Mouse (Mus musculus) MEL (cell line): ENCODE results near the gene Mmgt2.

Source experiments
- BHLHE40 ChIP-seq: IDR thresholded peaks from 2 replicates; pipeline ENCODE4 v1.6.1; 2012; ENCODE audit warnings: low read depth, mild to moderate bottlenecking, inconsistent platforms, low read length, improper control_type of control experiment, borderline replicate concordance
- CHD1 ChIP-seq: IDR thresholded peaks from 2 replicates; pipeline ENCODE4 v1.6.1; 2012; ENCODE audit warnings: low read depth, mild to moderate bottlenecking, inconsistent platforms, low read length, improper control_type of control experiment
- CTCF ChIP-seq, 3 experiments: IDR thresholded peaks in 2 of 3; conservative IDR thresholded peaks in 1 of 3; 2 replicates each; pipeline ENCODE4 v1.5.1; 2011 to 2012; ENCODE audit warnings: low read length in 3 of 3, low read depth in 2 of 3, mild to moderate bottlenecking in 2 of 3, improper control_type of control experiment in 1 of 3, inconsistent platforms in 1 of 3, mixed read lengths in 1 of 3, moderate library complexity in 1 of 3; ENCODE audit not compliant: control insufficient read depth in 1 of 3, insufficient read depth in 1 of 3, poor library complexity in 1 of 3, severe bottlenecking in 1 of 3
- EP300 ChIP-seq, 2 experiments: IDR thresholded peaks; 2 replicates each; pipeline ENCODE4 v1.6.1; 2011; ENCODE audit warnings: improper control_type of control experiment in 2 of 2, low read length in 2 of 2, low read depth in 1 of 2, mild to moderate bottlenecking in 1 of 2
- ETS1 ChIP-seq: IDR thresholded peaks from 2 replicates; pipeline ENCODE4 v1.6.1; 2012; ENCODE audit warnings: low read depth, mild to moderate bottlenecking, inconsistent platforms, low read length, improper control_type of control experiment, moderate library complexity
- GABPA ChIP-seq: IDR thresholded peaks from 2 replicates; pipeline ENCODE4 v1.6.1; 2012; ENCODE audit warnings: low read depth, mild to moderate bottlenecking, inconsistent platforms, low read length, improper control_type of control experiment, moderate library complexity
- GATA1 ChIP-seq: IDR thresholded peaks from 2 replicates; pipeline ENCODE4 v1.6.1; 2011; ENCODE audit warnings: low read depth, low read length, improper control_type of control experiment
- HCFC1 ChIP-seq: IDR thresholded peaks from 2 replicates; pipeline ENCODE4 v1.6.1; 2012; ENCODE audit warnings: low read depth, mild to moderate bottlenecking, inconsistent platforms, low read length, improper control_type of control experiment, moderate library complexity
- POLR2A ChIP-seq, 2 experiments: IDR thresholded peaks; 2 replicates each; pipeline ENCODE4 v1.6.1; 2011 to 2012; ENCODE audit warnings: low read length in 2 of 2, mild to moderate bottlenecking in 2 of 2, control low read depth in 1 of 2, improper control_type of control experiment in 1 of 2, low read depth in 1 of 2, moderate library complexity in 1 of 2; ENCODE audit not compliant: control insufficient read depth in 1 of 2, insufficient read depth in 1 of 2, poor library complexity in 1 of 2
- ZC3H11A ChIP-seq: IDR thresholded peaks from 2 replicates; pipeline ENCODE4 v1.6.1; 2012; ENCODE audit warnings: low read depth, mild to moderate bottlenecking, inconsistent platforms, low read length, improper control_type of control experiment
- ZNF384 ChIP-seq: IDR thresholded peaks from 2 replicates; pipeline ENCODE4 v1.6.1; 2012; ENCODE audit warnings: low read depth, mild to moderate bottlenecking, inconsistent platforms, low read length, improper control_type of control experiment

DNA sequence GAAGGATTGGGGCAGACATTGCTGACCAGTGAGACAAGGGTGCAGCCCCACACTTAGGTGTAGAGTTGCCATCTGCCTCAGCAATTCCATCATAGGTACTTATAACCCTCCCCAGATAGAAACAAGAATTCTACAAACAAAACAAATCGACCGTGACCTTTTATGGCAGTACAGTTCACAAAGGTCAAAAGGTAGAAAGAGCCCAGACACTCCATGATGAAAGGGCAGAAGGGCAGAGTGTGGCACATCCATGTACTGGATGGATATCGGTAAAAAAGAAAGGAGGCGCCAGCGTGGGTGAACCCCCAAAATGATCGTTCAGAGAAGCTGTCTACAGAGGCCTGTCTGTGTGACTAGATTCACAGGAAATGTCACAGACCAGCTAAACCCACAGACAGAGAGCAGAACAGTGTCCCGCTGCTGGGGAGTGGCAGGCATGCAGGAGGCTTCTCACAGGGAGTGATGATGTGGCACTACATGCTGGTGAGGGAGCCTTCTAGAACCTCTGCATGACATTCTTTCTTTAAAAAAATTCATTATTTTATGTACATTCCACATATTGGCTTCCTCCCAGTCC, 30.4 kb downstream of the Mmgt2 start:
- TF ChIP-seq ZC3H11A: no peak
- no peak for TF ChIP-seq ZNF384
- no peak for TF ChIP-seq CTCF (IDR thresholded peaks at IDR 0.05 in 2 of 3, conservative IDR thresholded peaks at IDR 0.05 in 1 of 3; ENCODE audit: control insufficient read depth in 1 of 3, insufficient read depth in 1 of 3, low read depth in 2 of 3, low read length in 3 of 3, poor library complexity in 1 of 3, severe bottlenecking in 1 of 3)
- no peak for TF ChIP-seq CHD1
- TF ChIP-seq BHLHE40: no peak
- TF ChIP-seq POLR2A (IDR thresholded peaks at IDR 0.05; ENCODE audit: control insufficient read depth in 1 of 2, insufficient read depth in 1 of 2, low read depth in 1 of 2, low read length in 2 of 2, poor library complexity in 1 of 2): no peak
- TF ChIP-seq HCFC1: no peak
- no peak for TF ChIP-seq EP300 (IDR thresholded peaks at IDR 0.05; ENCODE audit: low read depth in 1 of 2, low read length in 2 of 2)
- TF ChIP-seq ETS1: no peak
- no peak for TF ChIP-seq GATA1
- TF ChIP-seq GABPA: no peak
